Mouse (Mus musculus) embryonic fibroblast, embryonic 13.5 days (primary cell): Measurements from ENCODE around the gene Lrrfip1. TPM values are rescaled to one million over a fixed set of nuclear protein-coding genes. Genes with fewer than 3 reads are reported as not detected.

Source experiments
- H3K27ac ChIP-seq: 2 replicates; pipeline ENCODE4 v1.5.1; 2012; ENCODE audit warnings: low read length, control low read depth, inconsistent platforms; ENCODE audit not compliant: insufficient read depth
- H3K4me1 ChIP-seq: 2 replicates; pipeline ENCODE4 v1.6.1; 2011; ENCODE audit warnings: low read length; ENCODE audit not compliant: control insufficient read depth, insufficient read depth
- H3K4me3 ChIP-seq: 2 replicates; pipeline ENCODE4 v1.5.1; 2011; ENCODE audit warnings: mild to moderate bottlenecking, control low read depth, low read length; ENCODE audit not compliant: insufficient read depth
- CTCF ChIP-seq: IDR thresholded peaks from 2 replicates; pipeline ENCODE4 v1.5.1; 2011; ENCODE audit warnings: mild to moderate bottlenecking, control low read depth, low read length, moderate library complexity, borderline replicate concordance; ENCODE audit not compliant: insufficient read depth
- POLR2A ChIP-seq: IDR thresholded peaks from 2 replicates; pipeline ENCODE4 v1.6.1; 2011; ENCODE audit warnings: low read depth, mild to moderate bottlenecking, control low read depth, low read length, moderate library complexity
- polyA plus RNA-seq: library from polyadenylated mRNA; stranded (reverse); fragments of >200 nt; gene quantifications from 2 replicates; pipeline ENCODE4 v1.2.4, GENCODE M21; 2011; ENCODE audit warnings: low read depth; ENCODE audit not compliant: missing spikeins, insufficient read length

Lrrfip1 gene
- polyA plus RNA-seq, 1 experiment, result 109 TPM

DNA sequence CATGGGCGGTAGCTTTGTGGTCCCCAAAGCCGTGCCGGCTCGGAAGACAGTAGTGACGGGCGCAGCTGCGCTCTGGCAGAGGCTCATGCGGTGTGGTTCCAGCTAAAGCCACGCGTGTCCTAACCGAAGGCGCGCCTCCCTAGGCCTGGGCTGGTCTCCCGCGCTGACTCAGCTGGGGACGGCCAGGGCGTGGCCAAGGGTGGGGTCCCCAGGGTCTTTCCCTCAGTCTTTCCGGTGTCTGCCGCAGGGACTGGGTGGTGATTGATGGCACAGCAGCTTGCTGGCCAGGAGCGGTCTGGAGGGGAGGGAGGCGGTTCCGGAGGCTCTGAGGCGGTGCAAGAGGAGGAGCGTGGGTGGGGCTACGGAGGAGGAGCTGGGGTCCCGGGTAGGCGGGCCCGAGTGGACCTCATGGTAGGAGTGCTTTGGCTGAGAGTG is 54.2 kb downstream of the Lrrfip1 start:
- Histone ChIP-seq H3K4me3 (peak overlapping the region; percentile 39), H3K4me1 (peaks cover 10% of the 10 kb centered on the region), H3K27ac (peak overlapping the region; percentile 54; the same call in 1 of the 2 replicates)
- TF ChIP-seq POLR2A (peak; percentile 78), CTCF (no peak)

DNA sequence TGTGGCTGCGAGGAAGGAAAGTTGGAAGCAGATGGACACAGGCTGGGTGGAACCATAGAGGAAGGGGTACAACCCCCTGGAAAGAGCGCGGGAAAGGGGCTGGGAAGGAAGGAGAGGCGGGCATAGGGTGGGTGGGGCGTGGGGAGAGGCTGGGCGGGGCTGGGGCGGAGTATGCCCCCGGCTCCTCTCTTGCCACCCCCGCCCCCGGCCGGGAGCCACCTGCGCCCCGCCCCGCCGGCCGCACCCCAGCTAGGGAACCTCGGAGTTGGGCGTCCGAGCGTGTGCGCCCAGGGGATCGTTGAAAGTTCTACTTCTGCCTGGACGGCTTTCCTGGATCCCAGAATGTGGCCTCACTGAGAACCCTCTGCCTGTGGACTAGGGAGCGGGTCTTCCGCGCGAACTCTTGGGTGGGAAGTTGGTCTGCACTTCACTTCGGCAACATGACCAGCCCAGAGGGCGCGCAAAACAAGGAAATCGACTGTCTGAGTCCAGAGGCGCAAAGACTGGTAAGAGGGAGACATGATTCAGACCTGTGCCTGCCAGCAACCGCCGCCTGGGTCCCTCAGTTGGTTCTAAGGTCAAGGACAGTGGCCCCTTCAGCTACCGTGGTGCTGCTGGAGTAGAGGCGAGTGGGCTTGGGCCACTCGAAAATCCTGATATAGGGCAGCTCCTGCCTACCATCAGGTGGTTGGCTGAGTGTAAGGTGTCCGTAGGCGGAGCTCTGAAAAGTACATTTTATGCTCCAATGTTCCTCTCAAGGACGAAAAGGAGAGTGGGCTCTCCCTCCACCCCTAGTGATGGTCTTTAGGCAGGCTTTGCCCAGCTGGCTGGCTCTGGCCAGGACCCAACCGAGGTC is 54.9 kb downstream of the Lrrfip1 start:
- TF ChIP-seq POLR2A, result no peak; the same call in none of the 2 replicates
- no peak for TF ChIP-seq CTCF
- peak overlapping the region; percentile 71 for H3K27ac ChIP-seq
- H3K4me3 ChIP-seq, result peak overlapping the region; percentile 69
- peaks cover 13% of the 10 kb centered on the region for H3K4me1 ChIP-seq

DNA sequence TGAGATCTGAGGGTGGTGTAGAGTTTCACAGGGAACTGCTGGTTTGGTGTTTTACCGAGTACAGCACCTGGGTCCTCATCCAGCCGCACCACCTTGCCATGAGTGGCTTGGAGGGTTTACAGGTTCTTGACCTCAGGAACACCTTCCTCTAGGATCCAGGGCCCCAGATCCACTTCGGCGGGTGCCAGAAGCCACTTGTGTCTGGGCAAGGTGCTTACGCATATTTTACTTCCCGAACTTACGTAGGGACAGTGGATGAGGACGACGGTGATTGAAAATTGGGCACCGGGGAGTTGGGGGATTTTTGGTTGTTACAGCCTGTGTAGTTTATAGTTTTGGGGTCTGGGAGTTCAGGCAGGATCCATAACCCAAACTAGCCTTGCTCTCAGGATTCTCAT is 55.5 kb downstream of the Lrrfip1 start:
- TF ChIP-seq CTCF (no peak), POLR2A (no peak)

DNA sequence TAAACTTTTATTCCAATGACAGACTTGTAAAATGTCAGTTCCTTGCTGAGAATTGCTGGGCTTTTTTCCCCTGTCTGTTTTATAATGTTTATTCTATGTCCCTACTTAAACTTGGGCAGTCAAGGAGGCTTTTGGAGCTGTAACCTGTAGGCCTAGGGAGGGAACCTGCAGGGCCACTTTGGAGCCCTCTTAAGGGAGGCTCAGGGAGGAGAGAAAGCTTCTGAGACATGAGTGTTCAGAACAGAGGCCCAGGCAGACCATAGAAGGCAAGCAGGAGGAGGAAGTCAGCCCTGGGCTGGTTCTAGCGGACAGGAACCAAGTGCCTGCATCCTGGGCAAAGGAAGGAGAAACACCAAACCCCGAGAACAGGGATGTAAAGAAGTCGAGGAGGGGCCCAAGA is 56.3 kb downstream of the Lrrfip1 start:
- TF ChIP-seq CTCF (no peak), POLR2A (no peak)
- H3K4me3 ChIP-seq, result peak overlapping the region; percentile 69
- peaks cover 16% of the 10 kb centered on the region for H3K4me1 ChIP-seq
- peak overlapping the region; percentile 44 for H3K27ac ChIP-seq

More for the DNA sequence above, 55.5 kb downstream of the Lrrfip1 start:
- H3K4me3 ChIP-seq, result peak overlapping the region; percentile 69
- H3K4me1 ChIP-seq, result peaks cover 16% of the 10 kb centered on the region
- peak overlapping the region; percentile 71 for H3K27ac ChIP-seq

DNA sequence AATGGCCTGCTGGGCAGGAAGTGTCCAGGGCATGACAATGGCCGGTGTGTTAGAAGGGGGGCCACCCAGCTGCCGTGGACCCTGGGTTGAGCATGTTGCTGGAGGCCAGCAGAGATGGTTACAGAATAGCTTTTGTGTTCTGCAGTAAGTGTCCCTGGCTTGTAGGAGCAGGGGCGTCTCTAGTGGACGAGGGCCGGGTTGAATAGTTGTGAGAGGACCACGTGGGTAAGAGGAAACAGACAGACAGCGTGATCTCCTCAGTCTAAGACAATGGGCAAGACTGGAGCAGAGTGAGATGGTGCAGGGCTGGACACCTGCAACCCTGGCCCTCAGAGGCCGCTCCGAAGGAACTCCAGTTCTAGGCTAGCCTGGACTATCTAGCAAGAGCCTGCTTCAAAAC is 57.2 kb downstream of the Lrrfip1 start:
- peaks cover 19% of the 10 kb centered on the region for H3K4me1 ChIP-seq
- TF ChIP-seq CTCF (no peak), POLR2A (no peak)
- peak overlapping the region; percentile 69 for H3K4me3 ChIP-seq
- peak overlapping the region; percentile 94 for H3K27ac ChIP-seq

DNA sequence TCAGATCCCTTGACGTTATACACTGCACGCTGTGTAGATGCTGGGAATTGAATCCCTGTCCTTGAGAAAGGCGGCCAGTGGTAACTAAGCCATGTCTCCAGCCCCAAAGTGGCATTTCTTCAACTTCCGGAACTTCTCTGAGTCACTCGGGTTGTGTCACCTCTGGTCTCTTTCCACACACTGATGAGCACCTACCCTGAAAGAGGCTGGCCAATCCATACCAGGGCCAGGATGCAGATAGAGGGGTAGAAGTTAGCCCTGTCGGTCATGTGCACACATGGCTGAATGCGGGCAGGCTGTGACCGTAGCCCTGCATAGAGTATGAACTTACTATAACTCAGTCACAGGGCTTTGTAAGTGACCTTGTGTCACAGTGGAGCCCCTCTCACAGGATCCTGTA is 57.9 kb downstream of the Lrrfip1 start:
- Histone ChIP-seq H3K4me3 (peak overlapping the region; percentile 69), H3K4me1 (peaks cover 24% of the 10 kb centered on the region), H3K27ac (peak overlapping the region; percentile 94)
- TF ChIP-seq CTCF, result no peak
- no peak for TF ChIP-seq POLR2A

DNA sequence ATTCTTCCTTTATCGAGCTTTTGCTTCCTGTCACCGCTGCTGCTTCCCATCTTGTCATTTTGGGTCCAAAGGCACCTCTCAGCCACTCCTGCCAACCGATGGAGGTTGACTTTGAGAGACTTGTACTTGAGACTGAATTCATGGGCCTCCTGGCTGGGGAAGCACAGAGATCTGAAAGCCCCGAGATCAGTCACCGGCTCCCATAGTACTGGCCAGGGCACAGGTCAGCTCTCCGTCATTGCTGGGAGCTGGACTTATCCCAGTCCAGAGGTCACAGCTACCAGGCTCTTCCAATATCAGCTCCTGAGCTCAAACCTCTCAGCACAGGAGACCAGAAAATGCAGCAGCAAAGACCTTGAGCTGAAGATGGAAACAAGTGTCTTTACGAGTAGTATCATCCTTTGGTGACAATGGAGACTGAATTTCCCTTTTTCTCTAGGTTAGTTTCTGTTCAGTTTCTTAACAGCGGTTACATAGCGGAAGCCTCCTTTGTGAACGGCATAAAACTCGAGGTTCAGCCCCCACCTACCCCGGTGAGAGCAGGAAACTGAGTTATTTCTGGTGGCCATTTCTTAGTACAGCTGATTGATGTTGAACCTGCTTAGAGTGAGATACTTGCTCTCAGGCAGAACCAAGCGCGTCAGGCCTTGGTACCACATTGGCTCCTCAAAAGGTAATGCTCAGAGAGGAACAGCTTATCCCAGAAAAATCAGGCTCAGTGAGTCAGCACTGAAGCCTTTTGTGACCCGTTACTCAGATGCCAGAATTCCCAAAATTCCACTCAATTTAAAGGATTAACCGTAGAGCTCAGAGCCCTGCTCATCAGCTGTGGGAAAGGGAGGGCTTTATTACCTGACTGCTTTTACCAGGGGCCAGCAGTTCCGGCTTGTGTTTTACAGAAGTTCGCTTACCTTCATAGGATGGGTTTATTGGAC is 59.0 kb downstream of the Lrrfip1 start:
- Histone ChIP-seq H3K4me3 (no peak overlapping the region), H3K27ac (peak overlapping the region; percentile 94), H3K4me1 (peaks cover 35% of the 10 kb centered on the region)
- no peak for TF ChIP-seq CTCF
- TF ChIP-seq POLR2A, result no peak; the same call in 1 of the 2 replicates

DNA sequence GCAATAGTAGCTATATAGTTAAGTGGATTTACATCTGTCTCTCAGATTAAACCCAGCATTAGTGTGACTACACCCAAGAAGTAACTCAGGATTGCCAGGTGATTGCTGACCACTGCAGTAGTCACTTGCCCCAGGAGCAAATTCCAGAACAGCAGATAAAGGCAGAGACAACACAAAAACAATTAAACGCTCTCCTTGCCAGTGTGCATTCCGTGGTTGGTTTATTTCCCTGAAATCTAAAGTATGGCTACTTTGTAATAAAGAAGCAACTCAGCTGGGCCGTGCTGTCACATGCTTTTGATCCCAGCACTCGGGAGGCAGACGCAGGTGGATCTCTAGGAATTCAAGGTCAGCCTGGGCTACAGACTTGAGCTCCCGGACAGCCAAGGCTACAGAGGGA is 59.7 kb downstream of the Lrrfip1 start:
- Histone ChIP-seq H3K4me1 (peaks cover 37% of the 10 kb centered on the region), H3K4me3 (no peak overlapping the region), H3K27ac (peak overlapping the region; percentile 87)
- TF ChIP-seq POLR2A (no peak), CTCF (no peak)

DNA sequence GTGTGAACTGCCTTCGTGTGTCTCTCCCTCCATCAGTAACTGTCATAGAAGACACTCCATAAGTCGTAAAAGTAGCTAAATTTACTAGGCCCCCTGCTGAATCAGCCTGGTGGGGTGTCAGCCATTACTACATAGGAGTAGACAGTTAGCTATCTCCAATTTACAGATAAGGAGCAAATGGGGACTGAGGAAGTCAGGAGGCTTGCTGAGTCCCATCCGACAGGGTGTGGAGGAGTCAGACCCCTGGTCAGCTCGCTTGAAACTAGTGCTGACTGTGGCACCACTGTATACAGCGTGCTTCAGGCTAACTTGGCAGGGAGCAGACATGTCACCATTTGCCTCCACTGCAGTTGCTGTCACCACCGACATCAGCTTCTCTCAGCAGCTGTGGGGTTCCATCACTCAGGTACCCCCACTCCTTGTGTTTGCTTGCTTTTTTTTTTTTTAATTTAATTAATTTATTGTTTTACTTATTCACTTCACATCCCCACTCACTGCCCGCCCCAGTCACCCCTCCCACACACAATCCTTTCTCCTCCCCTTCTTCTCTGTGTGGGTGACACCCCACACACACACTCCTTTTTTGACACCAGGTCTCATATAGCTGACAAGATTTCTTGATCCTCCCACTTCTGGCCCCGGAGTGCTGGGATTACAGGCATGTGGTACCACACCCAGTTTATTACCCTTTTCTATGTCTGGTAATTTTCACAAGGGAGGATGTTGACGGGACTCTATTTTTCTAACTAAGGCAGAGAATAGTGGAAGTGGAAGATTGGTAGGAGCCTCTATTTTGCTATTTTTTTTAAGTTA is 61.5 kb downstream of the Lrrfip1 start:
- TF ChIP-seq POLR2A, result no peak
- TF ChIP-seq CTCF, result no peak
- H3K4me3 ChIP-seq, result no peak overlapping the region
- H3K4me1 ChIP-seq, result peaks cover 50% of the 10 kb centered on the region
- peak overlapping the region; percentile 35; the same call in 1 of the 2 replicates for H3K27ac ChIP-seq
